Mouse (Mus musculus) A20 (cell line): Measurements from ENCODE around the gene Msi2.

Experiments
- DNase-seq: peaks from one replicate; pipeline ENCODE4 v3.0.0-alpha.2; 2011; ENCODE audit warnings: low read depth, low spot score

Gene Msi2

DNA sequence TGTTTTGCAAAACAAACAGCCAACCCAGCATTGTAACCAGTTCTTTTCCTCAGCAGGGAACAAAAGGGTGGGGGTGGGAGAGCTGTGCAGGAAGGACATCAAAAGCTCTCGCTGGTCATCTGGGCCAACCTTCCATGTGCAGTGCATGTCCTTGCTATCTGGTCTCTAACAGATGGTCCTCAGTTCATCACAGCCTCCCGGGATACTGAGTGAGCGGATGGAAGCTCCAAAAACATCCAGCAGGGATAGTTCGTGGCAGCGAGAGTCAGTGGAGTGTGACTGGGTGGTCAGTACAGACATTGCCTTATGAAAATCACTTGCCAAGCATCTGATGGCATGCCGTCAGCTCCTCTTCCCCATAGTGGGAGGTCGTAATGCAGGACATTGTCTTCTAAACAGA lies 153.5 kb downstream of the Msi2 start:
- no peak for DNase-seq

DNA sequence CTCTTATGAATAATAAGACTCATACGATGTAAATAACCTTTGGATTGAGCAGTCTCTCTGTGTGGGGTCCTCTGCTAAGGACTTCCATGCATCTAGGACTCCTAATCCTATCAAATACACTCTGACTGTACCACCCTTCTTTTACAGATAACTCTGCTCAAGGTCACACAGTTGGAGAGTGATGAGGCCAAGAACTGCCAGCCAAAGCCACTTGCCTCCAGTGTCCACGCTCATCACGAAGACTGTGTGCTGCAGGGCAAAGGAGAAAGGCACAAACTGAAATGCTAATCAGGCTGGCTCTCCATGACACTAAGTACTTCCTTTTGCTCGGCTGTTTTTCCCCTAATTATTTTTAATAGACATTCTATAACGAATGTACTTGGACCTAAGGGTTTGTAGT lies 153.9 kb downstream of the Msi2 start:
- no peak for DNase-seq

GRCm38 (mm10) chr11:88561191-88561590 lies 157.1 kb downstream of the Msi2 start:
- DNase-seq: no peak

GRCm38 (mm10) chr11:88560634-88561033 lies 157.7 kb downstream of the Msi2 start:
- DNase-seq: no peak

DNA sequence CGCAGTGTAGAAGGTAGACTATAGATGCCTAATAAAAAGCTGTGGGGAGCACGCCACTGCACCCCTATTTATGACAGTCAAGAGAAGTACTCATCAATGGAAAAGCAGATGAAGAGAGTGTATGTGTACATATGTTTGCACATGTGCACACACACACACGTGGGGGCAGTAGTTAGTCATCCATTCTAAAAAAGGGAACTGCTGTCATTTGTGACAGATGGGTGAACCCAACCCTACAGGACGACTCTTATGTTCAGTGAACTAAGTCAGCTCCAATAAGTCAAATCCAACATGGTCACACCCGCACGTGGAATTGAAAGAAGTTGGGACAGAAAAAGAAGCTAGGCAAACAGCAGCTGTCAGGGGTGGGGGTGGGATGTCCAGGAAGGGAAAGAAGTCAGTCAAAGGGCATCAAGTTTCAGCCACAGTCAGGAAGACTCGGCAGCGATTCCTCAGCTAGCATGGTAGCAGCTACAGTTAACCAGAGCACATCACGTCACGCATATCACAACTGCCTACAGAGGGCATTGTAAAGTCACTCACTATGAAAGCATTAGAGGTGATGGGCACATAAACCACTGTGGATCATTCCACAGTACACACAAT lies 158.8 kb downstream of the Msi2 start:
- peak; percentile 80 for DNase-seq

- no peak for DNase-seq
Measured at GRCm38 (mm10) chr11:88558731-88559130, 159.6 kb downstream of the Msi2 start.

DNA sequence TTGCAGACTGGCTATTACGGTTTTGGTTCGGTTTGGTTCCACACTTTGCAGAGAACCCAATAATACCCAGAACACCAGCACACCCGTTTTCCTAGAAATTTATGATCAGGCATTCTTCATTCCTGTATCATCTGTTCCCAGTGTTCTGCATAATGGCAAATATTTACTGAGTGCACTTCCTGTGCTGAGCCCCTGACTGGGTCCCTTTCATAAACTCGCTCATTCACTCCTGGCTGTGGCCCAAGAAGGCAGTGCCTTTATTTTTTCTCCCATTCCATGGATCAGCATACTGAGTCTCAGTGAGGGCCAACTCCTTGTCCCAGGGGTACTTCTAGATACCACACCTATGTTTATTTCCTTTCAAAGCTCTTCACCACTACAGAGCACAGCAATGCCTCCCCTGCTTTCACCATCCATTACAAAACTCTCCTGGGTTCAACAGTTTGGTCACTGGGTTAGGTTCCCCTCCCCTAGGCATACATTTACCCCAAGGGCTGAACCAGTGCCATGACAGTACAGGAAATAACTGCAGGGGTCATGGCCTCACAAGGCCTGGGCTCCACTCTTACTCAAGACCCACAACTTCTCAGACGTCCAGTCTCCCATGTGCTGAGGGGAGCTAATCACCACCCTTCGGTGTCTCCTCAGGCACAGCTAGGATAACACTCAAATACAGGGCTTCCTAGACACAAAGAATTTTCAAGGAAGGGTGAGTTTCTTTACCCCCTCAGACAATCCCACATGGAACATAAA lies 160.3 kb downstream of the Msi2 start:
- no peak for DNase-seq

- no peak for DNase-seq
Measured at GRCm38 (mm10) chr11:88557116-88557768, 161.1 kb downstream of the Msi2 start.

- DNase-seq: no peak
Measured at GRCm38 (mm10) chr11:88555902-88556549, 162.3 kb downstream of the Msi2 start.

- peak; percentile 83 for DNase-seq
Measured at GRCm38 (mm10) chr11:88555232-88555818, 163.0 kb downstream of the Msi2 start.

- no peak for DNase-seq
Measured at GRCm38 (mm10) chr11:88553521-88554310, 164.6 kb downstream of the Msi2 start.

DNA sequence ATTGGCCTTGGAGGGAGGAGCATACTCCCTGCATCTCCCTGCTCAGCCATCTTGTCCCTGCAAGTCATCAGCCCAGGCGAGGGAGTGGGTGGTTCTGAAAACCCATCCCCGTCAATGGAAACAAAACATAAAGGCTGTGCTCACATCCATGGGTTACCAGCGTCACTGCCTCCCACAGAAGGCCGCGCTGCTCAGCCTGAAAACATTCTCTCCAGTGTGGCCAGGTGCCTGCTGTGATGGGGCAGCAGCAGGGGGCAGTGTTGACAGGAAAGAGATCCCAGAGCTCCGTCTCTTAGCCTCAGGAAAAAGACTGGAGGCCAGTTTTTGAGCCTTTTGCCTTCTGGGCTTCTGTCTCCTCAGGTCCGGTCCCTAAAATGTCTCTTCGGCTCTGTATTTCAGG lies 165.3 kb downstream of the Msi2 start:
- DNase-seq: peak; percentile 34

DNA sequence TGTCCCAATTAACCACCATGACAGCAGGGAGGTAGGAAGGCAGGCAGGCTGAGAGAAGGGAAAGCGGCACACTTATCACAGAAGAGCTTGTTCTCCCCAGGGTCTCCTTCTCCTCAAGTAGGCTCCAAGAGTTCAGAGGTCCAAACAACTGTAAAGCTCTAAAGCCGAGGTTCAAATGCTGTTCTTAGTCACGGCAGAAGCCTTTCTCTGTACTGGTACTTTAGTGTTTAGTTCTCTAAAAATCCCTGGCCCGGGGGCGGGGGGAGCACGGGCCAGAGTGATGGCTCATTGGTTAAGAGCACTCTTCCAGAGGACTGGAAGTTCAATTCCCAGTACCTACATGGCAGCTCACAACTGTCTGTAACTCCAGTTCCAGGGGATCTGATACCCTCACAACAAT lies 165.9 kb downstream of the Msi2 start:
- no peak for DNase-seq

DNA sequence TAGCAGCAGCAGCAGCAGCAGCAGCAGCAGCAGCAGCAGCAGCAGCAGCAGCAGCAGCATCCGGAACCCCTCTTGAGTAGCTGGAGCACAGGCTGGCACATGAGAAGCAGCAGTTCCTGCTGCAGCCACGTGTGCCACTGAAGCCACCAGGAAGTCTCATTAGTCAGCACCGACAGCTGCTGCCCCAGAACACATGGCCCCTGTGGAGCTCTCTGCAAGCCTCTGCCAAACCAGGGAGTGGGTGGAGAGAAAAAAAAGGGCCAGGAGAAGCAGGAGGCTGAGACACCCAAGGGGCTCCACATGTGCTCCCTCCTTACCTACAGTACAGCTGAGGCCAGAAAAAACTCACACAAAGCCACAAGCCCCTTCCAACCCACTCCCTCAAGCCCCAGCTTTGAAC lies 167.3 kb downstream of the Msi2 start:
- DNase-seq: peak; percentile 65

DNA sequence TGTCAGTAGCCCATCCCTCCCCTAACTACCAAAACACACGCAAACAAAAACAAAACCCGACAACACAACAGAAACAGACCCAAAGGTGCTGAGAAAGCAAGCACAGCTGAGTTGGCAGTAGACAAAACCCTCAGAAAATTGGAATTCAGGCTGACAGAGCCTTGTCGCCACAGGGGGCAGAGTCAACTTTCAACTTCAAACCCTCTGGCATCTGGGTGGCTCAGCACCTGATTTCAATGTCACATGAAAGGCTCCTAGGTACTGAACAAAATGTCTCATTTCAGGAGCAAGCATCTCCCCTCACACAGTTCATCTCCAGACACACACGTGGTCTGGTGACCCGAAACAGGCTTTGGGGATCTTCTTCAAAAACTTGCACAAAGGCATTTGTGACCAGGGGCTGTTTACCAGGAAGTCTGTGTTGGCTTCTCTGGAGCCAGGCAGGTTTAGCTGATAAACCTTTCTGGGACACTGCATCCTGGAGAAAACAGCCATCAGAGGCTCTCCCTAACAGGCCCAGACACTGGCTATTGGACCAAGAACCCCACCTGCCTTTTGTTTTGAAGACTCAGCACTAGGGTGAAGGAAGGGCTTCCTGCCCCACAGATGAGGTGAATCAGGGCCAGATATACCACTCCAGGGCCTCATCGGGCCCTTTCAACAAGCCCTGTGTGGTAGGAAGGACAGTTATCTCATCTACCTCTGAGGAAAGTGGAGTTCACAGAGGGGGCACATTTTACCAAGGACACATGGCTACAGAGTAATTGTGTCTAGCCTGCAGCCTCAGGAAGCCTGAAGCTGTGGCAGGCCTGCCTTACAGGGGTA lies 168.0 kb downstream of the Msi2 start:
- no peak for DNase-seq

- no peak for DNase-seq
Measured at GRCm38 (mm10) chr11:88549529-88549900, 168.8 kb downstream of the Msi2 start.

DNA sequence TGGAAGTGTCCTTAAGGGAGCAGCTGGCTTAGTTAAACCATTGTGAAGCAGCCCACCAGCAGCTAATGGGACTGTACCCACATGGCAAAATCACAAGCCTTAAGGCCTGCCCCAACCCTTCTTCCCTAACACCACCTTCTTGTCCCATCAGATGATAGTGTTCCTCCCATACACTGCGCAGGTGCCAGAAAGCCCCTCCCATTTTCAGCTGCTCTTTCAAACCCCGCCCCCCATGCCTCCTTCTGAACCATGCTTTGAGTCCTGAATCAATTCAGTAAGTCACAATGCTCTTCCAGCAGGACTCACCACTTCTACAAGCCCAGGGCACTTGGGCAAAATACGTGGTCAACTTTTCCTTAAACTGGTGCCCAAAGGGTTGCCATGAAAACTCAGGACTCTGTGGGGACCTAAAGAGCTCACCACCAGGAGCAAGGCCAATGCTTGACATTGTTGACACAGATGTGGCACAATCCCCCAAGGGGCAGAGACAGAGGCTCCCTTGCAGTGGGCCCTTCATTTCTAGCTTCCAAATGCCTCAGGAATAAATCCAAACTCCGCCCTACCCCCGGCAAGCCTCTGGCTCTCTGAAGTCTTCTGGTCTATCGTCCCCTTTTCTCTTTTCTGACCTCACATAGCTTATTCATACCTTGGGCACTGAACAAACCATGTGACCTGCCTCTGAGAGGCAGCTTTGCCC lies 169.3 kb downstream of the Msi2 start:
- no peak for DNase-seq

GRCm38 (mm10) chr11:88548423-88548822 lies 169.9 kb downstream of the Msi2 start:
- DNase-seq: no peak

GRCm38 (mm10) chr11:88543771-88544170 lies 174.5 kb downstream of the Msi2 start:
- DNase-seq: no peak

GRCm38 (mm10) chr11:88542817-88543216 lies 175.5 kb downstream of the Msi2 start:
- no peak for DNase-seq
